Mouse (Mus musculus): ENCODE data around the gene Wscd2.

DNA sequence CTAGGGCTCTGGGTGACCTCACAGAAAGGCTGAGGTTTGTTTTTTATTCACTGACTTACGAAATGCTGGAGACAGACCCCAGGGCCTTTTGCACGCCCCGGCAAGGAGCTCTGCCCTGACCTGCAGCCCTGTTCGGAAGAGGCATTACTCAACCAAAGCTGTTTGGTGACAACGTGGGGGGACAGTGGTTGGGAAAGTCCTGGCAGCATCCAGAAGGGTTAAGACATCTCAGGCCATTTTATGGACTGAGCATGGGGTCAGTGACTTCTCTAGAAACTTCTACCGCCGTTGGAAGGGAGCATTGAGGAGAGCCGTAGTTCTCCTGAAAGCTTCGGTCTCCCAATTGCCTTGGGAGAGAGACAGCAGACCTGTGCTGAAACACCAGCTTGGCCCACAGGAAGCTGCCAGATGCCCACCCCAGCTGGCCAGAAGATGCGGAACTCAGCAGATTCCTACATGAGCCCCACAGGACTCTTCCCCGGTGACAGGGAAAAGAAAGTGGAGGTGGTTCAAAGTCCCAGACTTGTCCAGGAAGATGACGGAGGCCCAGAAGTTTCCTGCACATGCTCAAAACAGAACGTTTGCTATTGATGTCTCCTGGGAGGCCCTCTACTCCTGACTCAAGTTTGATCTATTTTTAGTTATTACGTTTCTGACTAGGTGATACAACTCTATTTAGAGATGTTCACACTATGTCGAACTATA lies 145.9 kb downstream of the Wscd2 start:
- TF ChIP-seq CTCF (IDR thresholded peaks at IDR 0.05; ENCODE audit: extremely low read depth, insufficient read depth, low read length) (no peak), POLR2A (IDR thresholded peaks at IDR 0.05; ENCODE audit: extremely low read depth, insufficient read depth, low read length) (no peak)
